Mouse (Mus musculus) heart, embryonic 16.5 days (tissue): ENCODE measurements around the gene Cnpy1. TPM values are rescaled to one million over a fixed set of nuclear protein-coding genes. Genes with fewer than 3 reads are reported as not detected.

Source experiments
- ATAC-seq: fragments of 200-750 bp; cut with Nextera tagmentation; replicated peaks from 2 replicates; pipeline ENCODE4 v1.8.0; 2017; ENCODE audit warnings: moderate number of reproducible peaks; ENCODE audit not compliant: insufficient read depth, low FRiP score; ENCODE audit errors: extremely low read depth
- H3K27ac ChIP-seq: fragments of 300-500 bp; sonication (generic); 2 replicates; pipeline ENCODE4 v1.5.1; 2014; ENCODE audit warnings: mild to moderate bottlenecking, low read length, control low read depth, moderate library complexity
- H3K27me3 ChIP-seq: fragments of 300-500 bp; sonication (generic); 2 replicates; pipeline ENCODE4 v1.6.1; 2014; ENCODE audit warnings: low read length, mixed read lengths; ENCODE audit not compliant: control insufficient read depth, insufficient read depth
- H3K36me3 ChIP-seq: fragments of 300-500 bp; sonication (generic); 2 replicates; pipeline ENCODE4 v1.6.1; 2014; ENCODE audit not compliant: control insufficient read depth, insufficient read depth
- H3K4me1 ChIP-seq: fragments of 300-500 bp; sonication (generic); 2 replicates; pipeline ENCODE4 v1.6.1; 2014; ENCODE audit warnings: low read length, mixed read lengths; ENCODE audit not compliant: control insufficient read depth, insufficient read depth
- H3K4me2 ChIP-seq: fragments of 300-500 bp; sonication (generic); 2 replicates; pipeline ENCODE4 v1.6.1; 2014; ENCODE audit warnings: low read depth, mild to moderate bottlenecking, control low read depth, low read length
- H3K4me3 ChIP-seq: fragments of 300-500 bp; sonication (generic); 2 replicates; pipeline ENCODE4 v1.5.1; 2014; ENCODE audit warnings: mild to moderate bottlenecking, control low read depth, low read length
- H3K9ac ChIP-seq: fragments of 300-500 bp; sonication (generic); 2 replicates; pipeline ENCODE4 v1.6.1; 2014; ENCODE audit warnings: low read length, control low read depth
- H3K9me3 ChIP-seq: fragments of 300-500 bp; sonication (generic); replicated peaks from 2 replicates; pipeline ENCODE4 v1.6.1; 2016; ENCODE audit warnings: low read length; ENCODE audit not compliant: control insufficient read depth
- WGBS: fragments of 180-500 bp; shearing (Covaris S2); extraction: QIAGEN DNeasy Blood & Tissue Kit; methylation state at CpG from one replicate; pipeline ENCODE4 v1.1.7; 2014; 5-methylcytosine and 5-hydroxymethylcytosine counted together
- polyA plus RNA-seq: library from polyadenylated mRNA; unstranded; fragments of >200 nt; fragmentation: Nextera tagmentation; extraction: Ambion mirVana; gene quantifications from 2 replicates; pipeline ENCODE4 v1.2.1, GENCODE M21; 2015

Cnpy1 gene
- polyA plus RNA-seq, 1 experiment from 2014 or later = not detected

DNA sequence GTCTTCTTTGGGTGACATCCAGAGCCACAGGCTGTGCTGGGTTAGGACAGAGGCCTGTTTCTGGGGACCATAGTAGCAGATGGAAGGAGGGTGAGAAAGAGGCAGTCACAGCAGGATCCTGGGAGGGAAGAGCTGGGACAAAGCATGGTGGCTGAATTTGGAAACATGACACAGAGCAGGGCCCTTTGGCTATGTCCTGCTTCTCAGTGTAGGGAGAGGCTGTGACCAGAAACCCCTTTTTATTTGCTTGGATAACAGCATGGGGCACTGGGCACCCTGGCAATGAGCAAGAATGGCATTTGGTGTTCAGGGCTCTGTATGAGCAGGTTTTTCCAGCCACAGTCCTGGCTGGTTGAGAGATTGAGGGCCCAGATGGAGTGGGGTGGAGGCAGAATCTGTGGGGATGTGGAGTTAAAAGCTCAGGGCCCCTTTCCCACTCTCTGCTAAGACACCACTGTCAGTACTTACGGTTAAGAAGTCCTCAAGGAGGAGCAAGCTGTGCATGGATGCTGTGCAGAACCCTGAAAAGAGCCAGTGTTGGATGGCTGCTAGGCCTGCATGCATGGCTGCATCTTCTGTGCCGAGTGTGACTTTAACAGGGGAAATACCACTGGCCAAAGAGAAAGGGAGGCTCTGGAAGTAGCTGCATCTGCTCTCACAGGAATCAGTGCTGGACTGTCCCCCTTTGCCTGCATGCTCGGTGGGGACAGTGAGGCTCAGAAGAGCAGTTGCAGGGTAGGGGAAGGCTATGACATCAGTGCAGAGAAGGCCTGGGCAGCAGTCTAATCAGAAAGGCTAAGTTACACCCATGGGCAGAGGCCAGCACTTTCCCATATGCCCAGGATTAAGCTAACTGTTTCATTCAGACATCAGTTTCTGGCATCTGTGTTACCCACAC lies 54.2 kb downstream of the Cnpy1 start:
- no peak for ATAC-seq
- Histone ChIP-seq H3K9me3 (no peaks in the 10 kb centered on the region), H3K27me3 (peaks cover 18% of the 10 kb centered on the region)

DNA sequence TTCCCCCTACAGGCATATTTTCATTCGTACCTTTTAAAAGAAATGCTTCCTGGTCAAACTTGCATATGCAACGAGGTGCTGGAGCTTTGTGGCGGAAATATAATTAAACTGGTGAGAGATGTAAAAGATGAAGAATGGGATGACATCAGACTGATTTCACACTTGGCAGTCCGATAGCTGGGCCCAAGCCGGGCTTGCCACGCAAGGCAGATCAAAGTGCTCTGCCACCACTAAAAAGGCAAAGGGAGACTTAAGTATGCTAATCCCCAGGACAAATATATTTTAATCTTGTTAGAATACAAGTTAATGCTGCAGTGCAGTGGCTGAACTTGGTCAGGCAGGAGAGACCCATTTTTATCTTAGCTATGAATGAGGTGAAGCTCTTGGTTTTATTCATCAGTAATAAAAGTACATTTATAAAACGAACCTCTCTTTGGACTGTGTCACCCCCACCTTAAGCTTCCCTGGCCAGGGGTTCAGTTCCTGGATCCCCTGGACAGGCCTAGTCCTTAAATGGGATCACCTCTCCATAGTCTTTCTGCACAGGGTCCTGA lies 66.3 kb downstream of the Cnpy1 start:
- H3K27me3 ChIP-seq = peaks cover 61% of the 10 kb centered on the region
- no peaks in the 10 kb centered on the region for H3K36me3 ChIP-seq
- H3K9ac ChIP-seq = no peak overlapping the region
- H3K4me2 ChIP-seq = no peak overlapping the region
- no peaks in the 10 kb centered on the region for H3K9me3 ChIP-seq
- no peak for ATAC-seq
- 52% methylated on average over 7 of the region's 7 CpGs for WGBS
- no peak overlapping the region for H3K4me3 ChIP-seq
- no peaks in the 10 kb centered on the region for H3K4me1 ChIP-seq
- no peak overlapping the region for H3K27ac ChIP-seq

More for the DNA sequence above, 54.2 kb downstream of the Cnpy1 start:
- Histone ChIP-seq H3K4me3 (no peak overlapping the region), H3K9ac (no peak overlapping the region), H3K27ac (no peak overlapping the region), H3K4me2 (no peak overlapping the region), H3K36me3 (no peaks in the 10 kb centered on the region), H3K4me1 (no peaks in the 10 kb centered on the region)
- 51% methylated on average over 3 of the region's 3 CpGs for WGBS

DNA sequence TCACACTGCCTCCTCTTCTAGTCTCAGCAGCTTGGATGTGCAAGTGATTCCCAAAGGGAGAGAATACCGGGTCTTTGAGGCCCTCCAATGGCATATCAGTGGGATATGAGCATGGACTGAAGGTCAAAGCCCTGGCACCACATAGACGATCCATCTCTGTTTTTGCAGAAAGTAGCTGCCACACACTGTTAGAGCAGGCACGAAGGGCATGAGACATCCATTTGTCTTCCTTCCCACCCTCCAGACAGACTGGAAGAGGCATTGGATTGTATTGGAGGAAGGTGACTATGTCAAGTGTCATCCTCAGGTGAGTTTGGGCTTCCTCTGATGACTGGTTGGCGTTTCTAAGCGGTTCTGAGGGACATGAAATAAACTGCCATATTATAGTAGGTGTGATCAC lies 67.3 kb downstream of the Cnpy1 start:
- Histone ChIP-seq H3K4me2 (no peak overlapping the region), H3K4me1 (no peaks in the 10 kb centered on the region), H3K27me3 (peaks cover 71% of the 10 kb centered on the region), H3K9ac (no peak overlapping the region), H3K9me3 (no peaks in the 10 kb centered on the region), H3K36me3 (no peaks in the 10 kb centered on the region), H3K4me3 (no peak overlapping the region), H3K27ac (no peak overlapping the region)
- no peak for ATAC-seq
- WGBS = 34% methylated on average over 5 of the region's 5 CpGs

DNA sequence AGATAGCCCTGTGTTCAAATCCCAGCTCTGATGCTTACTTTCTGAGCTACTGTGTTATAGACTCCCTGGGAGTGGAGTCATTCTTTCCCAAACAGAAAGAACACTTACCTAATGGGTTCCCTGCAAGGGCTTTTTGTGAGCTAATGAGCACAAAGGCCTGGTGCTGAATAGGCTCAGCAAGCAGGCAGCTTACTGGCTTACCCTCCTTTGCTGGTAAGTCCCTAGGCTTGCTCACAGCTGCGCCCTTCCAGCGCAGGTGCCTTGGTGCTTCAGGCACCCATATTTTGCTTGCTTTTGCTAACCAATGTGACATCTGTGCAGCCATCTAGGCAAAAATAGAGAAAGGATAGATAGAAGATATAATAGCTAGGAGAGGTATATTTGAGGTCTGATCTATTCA lies 69.0 kb downstream of the Cnpy1 start:
- Histone ChIP-seq H3K4me2 (no peak overlapping the region), H3K4me1 (no peaks in the 10 kb centered on the region), H3K27ac (no peak overlapping the region), H3K4me3 (no peak overlapping the region), H3K9me3 (no peaks in the 10 kb centered on the region), H3K36me3 (no peaks in the 10 kb centered on the region), H3K9ac (no peak overlapping the region), H3K27me3 (peaks cover 88% of the 10 kb centered on the region)
- WGBS = 16% methylated on average over 2 of the region's 2 CpGs
- no peak for ATAC-seq

DNA sequence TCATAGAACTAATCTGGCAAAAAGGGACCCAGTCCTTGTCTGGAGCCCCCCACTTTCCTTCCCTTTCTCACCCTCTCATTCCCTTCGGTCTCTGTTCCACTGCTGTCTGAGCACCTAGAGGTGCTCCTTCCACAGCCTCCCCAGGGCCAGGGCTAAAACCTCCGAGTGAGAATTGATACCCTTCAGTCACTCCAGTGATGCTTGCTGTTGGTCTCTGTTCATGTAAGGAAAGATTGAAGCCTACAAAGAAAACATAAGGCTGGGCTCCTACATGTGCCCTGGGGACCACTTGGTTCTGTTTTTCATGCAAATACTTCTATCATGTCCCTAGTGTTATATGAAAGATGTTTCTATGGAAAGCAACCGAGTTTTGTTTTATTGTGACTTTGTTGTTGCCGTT lies 69.6 kb downstream of the Cnpy1 start:
- no peak for ATAC-seq
- 8% methylated on average over 4 of the region's 4 CpGs for WGBS
- H3K27ac ChIP-seq = no peak overlapping the region
- no peak overlapping the region for H3K4me2 ChIP-seq
- H3K9me3 ChIP-seq = no peaks in the 10 kb centered on the region
- no peaks in the 10 kb centered on the region for H3K4me1 ChIP-seq
- H3K36me3 ChIP-seq = no peaks in the 10 kb centered on the region
- H3K27me3 ChIP-seq = peaks cover 88% of the 10 kb centered on the region
- no peak overlapping the region for H3K9ac ChIP-seq
- H3K4me3 ChIP-seq = no peak overlapping the region

DNA sequence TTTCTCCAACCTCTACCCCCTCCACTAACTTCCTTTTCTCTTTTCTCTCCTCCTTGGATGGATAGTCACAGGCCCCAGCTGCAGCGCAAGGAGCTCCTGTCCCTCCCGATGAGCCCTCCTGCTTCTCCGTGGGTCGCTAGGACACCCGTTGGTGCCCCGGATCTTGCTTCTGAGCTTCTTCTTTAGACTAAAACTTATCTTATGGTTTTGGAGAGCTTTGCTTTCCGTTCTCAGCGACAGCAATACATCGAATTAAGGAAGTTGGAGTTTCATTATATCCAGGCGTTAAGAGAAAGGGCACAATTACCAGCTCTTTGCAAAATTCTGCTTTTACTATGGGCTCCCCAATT lies 70.1 kb downstream of the Cnpy1 start:
- ATAC-seq = no peak
- no peak overlapping the region for H3K4me2 ChIP-seq
- 3% methylated on average over 10 of the region's 10 CpGs for WGBS

DNA sequence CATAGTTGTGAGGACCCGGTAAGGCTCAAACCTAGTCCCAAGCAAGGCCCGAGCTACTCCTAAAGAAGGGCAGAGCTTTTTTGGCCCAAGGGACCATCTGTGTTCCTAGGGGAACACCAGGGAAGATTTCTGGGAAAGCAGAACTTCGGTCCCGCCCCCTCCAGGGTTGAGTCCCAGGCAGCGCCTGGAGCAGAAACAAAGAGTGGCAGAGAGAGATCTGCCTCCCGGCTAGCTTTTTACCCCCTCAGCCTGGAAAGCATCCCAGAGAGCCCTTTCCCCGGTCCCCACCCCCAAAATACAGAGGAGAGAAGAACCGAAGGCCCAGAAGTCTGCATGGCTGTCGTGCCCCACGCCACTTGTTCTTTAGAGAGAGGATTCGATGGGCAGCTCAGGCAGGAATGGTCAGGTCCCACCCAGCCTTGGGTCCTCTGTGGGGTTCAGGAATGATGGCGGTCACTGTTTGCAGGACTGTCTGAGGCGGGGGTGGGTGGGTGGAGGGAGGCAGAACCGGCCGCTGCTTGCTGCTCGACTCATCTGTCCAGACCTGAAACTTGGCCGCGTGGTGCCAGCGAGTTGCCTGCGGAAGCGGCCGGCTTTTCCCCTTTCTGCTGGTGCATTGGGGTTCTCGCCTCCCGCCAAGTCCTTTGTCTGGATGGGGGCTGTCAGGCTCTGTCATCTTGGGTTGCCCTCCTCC lies 70.6 kb downstream of the Cnpy1 start:
- Histone ChIP-seq H3K36me3 (no peaks in the 10 kb centered on the region), H3K9ac (no peak overlapping the region), H3K4me1 (no peaks in the 10 kb centered on the region), H3K27ac (no peak overlapping the region), H3K9me3 (no peaks in the 10 kb centered on the region), H3K27me3 (peaks cover 90% of the 10 kb centered on the region), H3K4me2 (no peak overlapping the region), H3K4me3 (no peak overlapping the region)
- no peak for ATAC-seq
- 3% methylated on average over 24 of the region's 24 CpGs for WGBS

More for the DNA sequence above, 70.1 kb downstream of the Cnpy1 start:
- no peak overlapping the region for H3K9ac ChIP-seq
- H3K4me1 ChIP-seq = no peaks in the 10 kb centered on the region
- H3K27me3 ChIP-seq = peaks cover 91% of the 10 kb centered on the region
- H3K27ac ChIP-seq = no peak overlapping the region
- no peaks in the 10 kb centered on the region for H3K36me3 ChIP-seq
- H3K9me3 ChIP-seq = no peaks in the 10 kb centered on the region
- no peak overlapping the region for H3K4me3 ChIP-seq

DNA sequence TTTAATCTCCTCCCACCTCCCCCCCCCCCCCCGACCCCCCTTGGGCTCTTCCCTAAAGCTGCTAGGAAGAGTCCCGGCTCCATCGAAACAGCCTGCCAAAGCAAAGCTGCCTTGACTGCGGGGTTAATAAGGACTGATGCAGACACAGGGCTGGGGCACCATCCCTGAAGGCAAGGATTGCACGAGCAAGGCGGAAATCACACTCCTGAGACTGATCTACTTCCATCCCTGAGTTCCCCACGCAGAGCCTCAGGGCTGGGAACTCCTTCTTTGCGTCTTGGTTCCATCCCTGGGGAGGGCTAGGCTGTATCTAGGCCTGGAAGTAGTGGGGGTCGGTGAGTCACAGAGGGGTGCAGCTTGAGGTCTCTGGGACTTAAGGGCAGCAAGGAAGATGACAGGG lies 71.5 kb downstream of the Cnpy1 start:
- Histone ChIP-seq H3K36me3 (no peaks in the 10 kb centered on the region), H3K4me2 (no peak overlapping the region), H3K27ac (no peak overlapping the region), H3K9me3 (no peaks in the 10 kb centered on the region), H3K4me3 (no peak overlapping the region), H3K4me1 (no peaks in the 10 kb centered on the region), H3K27me3 (peaks cover 90% of the 10 kb centered on the region), H3K9ac (no peak overlapping the region)
- 5% methylated on average over 8 of the region's 9 CpGs for WGBS
- no peak for ATAC-seq

DNA sequence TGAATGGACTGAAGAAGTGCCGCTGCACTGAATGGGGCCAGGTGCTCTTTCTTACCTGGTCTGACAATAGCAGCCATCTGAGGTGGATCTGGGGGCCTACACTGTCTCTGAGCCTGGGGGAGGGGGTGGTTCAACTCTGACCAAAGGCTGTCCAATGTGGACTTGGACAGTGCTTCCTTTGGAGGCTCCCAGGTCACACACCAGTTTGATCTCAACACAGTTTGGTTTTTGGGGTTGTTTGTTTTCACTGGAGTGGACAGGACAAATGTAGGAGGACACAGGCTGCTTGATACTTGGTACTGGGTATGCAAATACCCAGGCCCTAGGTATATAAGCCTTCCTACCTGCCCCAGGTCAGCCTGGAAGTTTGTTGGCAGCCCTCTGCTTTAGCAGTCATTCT lies 71.9 kb downstream of the Cnpy1 start:
- Histone ChIP-seq H3K27me3 (peaks cover 90% of the 10 kb centered on the region), H3K27ac (no peak overlapping the region), H3K9ac (no peak overlapping the region), H3K4me1 (no peaks in the 10 kb centered on the region; the same call in 1 of the 2 replicates), H3K4me3 (no peak overlapping the region), H3K4me2 (no peak overlapping the region), H3K36me3 (no peaks in the 10 kb centered on the region), H3K9me3 (no peaks in the 10 kb centered on the region)
- ATAC-seq = no peak
- WGBS = 14% methylated on average over 1 of the region's 1 CpGs
